Mouse (Mus musculus) heart, postnatal 0 days (tissue): ENCODE results near the gene Cyb561a3.

Source experiments
- CTCF ChIP-seq: IDR thresholded peaks from 2 replicates; pipeline ENCODE4 v1.5.1; 2016; ENCODE audit warnings: antibody characterized with exemption, control low read depth, low read depth
- EP300 ChIP-seq: IDR thresholded peaks from 2 replicates; pipeline ENCODE4 v1.6.1; 2016; ENCODE audit warnings: antibody characterized with exemption, low read depth

GRCm38 (mm10) chr19:10560108-10560507 lies 16.9 kb upstream of the Cyb561a3 start:
- TF ChIP-seq CTCF (peak; percentile 47), EP300 (no peak)
